Mouse (Mus musculus) midbrain, embryonic 10.5 days (tissue): Measurements from ENCODE around the gene Gnb3. TPM values are rescaled to one million over a fixed set of nuclear protein-coding genes. Genes with fewer than 3 reads are reported as not detected.
A peak's percentile ranks its signal among the peaks of the same experiment; 100 is the strongest.

Experiments
- DNase-seq: peaks from one replicate; pipeline ENCODE4 v3.0.0-alpha.2; 2017; ENCODE audit warnings: low spot score
- H3K27ac ChIP-seq: fragments of 300-500 bp; sonication (generic); replicated peaks from 2 replicates; pipeline ENCODE4 v1.5.1; 2016; ENCODE audit warnings: mild to moderate bottlenecking
- H3K27me3 ChIP-seq: fragments of 300-500 bp; sonication (generic); 2 replicates; pipeline ENCODE4 v1.6.1; 2016; ENCODE audit warnings: low read depth, mild to moderate bottlenecking; ENCODE audit not compliant: poor library complexity, severe bottlenecking
- H3K36me3 ChIP-seq: fragments of 300-500 bp; sonication (generic); 2 replicates; pipeline ENCODE4 v1.6.1; 2016; ENCODE audit warnings: mild to moderate bottlenecking, moderate library complexity
- H3K4me1 ChIP-seq: fragments of 300-500 bp; sonication (generic); 2 replicates; pipeline ENCODE4 v1.6.1; 2016
- H3K4me3 ChIP-seq: fragments of 300-500 bp; sonication (generic); 2 replicates; pipeline ENCODE4 v1.5.1; 2016; ENCODE audit warnings: mild to moderate bottlenecking, moderate library complexity
- H3K9me3 ChIP-seq: fragments of 300-500 bp; sonication (generic); replicated peaks from 2 replicates; pipeline ENCODE4 v1.6.1; 2016; ENCODE audit warnings: mild to moderate bottlenecking
- WGBS: fragments of 180-500 bp; shearing (Covaris S2); methylation state at CpG from one replicate; pipeline ENCODE4 v1.1.7; 2016; 5-methylcytosine and 5-hydroxymethylcytosine counted together
- polyA plus RNA-seq: library from polyadenylated mRNA; unstranded; fragments of >200 nt; fragmentation: Nextera tagmentation; extraction: Ambion mirVana; gene quantifications from 2 replicates; pipeline ENCODE4 v1.2.1, GENCODE M21; 2016

Gene Gnb3
- polyA plus RNA-seq: 0.89 and 3.4 TPM in 2 replicates

DNA sequence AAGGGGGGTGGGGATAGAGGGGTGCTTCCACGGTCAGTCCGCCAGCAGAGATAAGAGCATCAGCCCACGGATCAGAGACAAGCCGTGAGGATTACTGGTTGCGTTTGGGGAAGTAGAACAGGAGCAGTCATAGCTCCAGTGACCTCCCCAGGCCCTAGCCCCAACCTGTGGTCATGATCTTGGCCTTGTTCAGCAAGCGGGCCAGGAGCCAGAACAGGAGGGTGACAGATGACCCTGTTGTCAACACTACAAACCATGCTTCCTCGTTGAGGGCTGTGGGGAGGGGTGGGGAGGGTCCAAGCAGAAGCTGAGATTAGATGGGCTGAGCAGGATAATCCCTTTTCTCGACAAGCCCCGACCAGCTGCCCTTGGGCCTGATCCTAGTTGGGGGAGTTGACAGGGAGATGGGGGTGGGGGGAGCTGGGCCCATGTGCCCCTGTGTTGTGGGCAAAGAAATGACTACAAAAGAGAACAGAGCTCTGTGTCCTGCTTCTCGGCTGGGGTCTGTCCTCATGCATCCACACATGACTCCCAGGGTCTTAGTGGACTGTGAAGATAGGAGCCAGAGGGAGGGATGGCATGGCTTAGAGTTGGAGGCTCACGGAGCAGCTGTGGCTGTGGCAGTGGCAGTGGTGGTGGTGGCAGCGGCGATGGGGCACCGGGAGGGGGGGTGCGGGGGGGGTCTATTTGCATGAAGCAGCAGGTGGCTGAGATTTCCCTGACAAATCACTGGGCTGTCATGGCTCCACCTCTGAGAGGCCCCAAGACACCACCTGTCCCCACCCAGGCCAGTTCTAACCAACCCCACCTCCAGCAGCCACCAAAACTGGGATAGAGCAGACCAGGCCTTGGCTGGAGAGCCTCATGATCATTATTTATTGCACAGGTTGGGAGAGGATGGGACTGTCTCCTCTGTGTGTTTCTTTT is at the start of gene Gnb3:
TSS of gene Gnb3 (minus strand) at position 35 of the 927 bp plus-strand sequence.
- WGBS: 18% methylated on average over 15 of the region's 15 CpGs
- Histone ChIP-seq H3K4me1 (peaks cover 31% of the 10 kb centered on the region), H3K27ac (peak within 1 kb of the TSS; percentile 43)

DNA sequence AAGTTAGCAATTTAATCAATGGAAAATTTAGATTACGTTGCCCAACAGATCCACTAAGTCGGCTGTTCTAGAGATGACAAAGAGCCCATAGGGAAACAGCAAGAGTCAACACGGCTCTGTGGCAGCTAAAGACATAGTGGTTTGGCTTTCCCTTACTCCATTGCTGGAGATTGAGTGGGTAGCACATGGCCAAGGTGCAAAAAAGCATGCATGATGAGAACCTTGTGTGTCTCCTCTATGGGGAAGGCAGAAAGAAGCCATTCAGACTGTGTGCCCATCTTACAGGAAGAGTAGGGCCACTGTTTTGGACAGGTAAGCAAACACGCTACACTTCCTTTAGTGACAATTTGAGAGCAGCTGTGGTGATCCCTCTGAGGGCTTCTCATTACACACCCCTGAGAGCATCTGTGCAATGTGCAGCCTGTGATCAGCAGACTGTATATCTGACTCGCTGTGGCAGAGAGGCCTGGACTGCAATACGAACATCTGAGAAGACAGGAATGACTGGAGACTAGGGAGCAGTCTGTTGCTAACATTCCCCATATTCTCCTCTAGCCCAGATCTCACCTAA is 48.6 kb upstream of the Gnb3 start:
- H3K27me3 ChIP-seq: no peaks in the 10 kb centered on the region
- no peak overlapping the region for H3K4me3 ChIP-seq
- no peak for DNase-seq
- H3K4me1 ChIP-seq: 0 out of 2 replicates have a peak, but pooled peaks cover 4% of the 10 kb centered on the region
- H3K36me3 ChIP-seq: no peaks in the 10 kb centered on the region
- no peak overlapping the region for H3K27ac ChIP-seq
- no peaks in the 10 kb centered on the region for H3K9me3 ChIP-seq
- WGBS: 94% methylated on average over 6 of the region's 6 CpGs

More for the DNA sequence above, at the start of gene Gnb3:
- H3K27me3 ChIP-seq: peaks cover 11% of the 10 kb centered on the region; the same call in 1 of the 2 replicates
- peak within 1 kb of the TSS; percentile 30 for H3K4me3 ChIP-seq
- H3K9me3 ChIP-seq: no peaks in the 10 kb centered on the region
- DNase-seq: peak; percentile 57
- H3K36me3 ChIP-seq: peaks cover 11% of the 10 kb centered on the region

DNA sequence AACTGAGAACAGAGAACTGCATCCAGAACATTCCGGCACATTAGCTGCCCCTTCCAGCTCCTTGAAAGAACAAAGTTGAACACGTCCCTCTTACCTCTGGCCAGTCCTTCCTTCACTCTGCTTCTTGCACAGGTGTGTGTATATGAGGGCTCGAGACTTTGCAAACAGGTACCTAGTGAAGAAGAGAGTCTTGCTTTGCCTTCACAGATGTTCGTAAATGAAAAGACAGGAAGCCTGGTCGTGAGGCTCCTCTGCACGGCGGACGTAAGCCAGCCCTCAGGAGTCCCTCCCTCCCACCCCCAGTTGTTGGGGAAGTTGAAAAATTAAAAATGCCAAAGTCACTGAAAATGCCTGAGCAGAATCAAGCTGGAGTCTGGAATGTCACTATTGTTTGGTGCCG is 47.9 kb upstream of the Gnb3 start, which contains the start of gene Cd4:
TSS of gene Cd4 (minus strand) at position 236 of the 400 bp plus-strand sequence.
- Histone ChIP-seq H3K27ac (no peak within 1 kb of the TSS), H3K27me3 (no peaks in the 10 kb centered on the region), H3K4me3 (no peak within 1 kb of the TSS), H3K36me3 (no peaks in the 10 kb centered on the region), H3K4me1 (0 out of 2 replicates have a peak, but pooled peaks cover 4% of the 10 kb centered on the region), H3K9me3 (no peaks in the 10 kb centered on the region)
- 89% methylated on average over 9 of the region's 9 CpGs for WGBS
- DNase-seq: no peak

DNA sequence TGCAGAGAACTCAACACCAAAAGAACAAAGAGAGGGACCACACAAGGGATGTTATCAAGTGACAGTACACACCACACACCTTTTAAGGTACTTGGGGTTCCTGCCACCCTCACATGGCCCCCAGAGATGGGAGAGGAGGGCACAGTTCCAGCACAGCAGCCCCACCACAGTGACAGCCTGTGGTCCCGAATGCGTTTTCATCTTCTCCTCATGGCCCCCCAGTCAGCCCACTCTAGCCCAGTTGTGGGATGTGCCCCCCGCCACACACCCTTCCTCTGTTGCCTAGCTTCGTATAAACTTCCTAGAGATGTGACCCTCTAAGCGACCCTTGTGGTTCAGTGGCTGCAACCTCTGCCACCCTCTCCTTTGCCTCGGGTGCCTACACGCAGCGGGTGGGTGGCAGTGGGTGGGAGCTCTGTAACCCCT is 45.9 kb upstream of the Gnb3 start:
- Histone ChIP-seq H3K36me3 (no peaks in the 10 kb centered on the region), H3K27ac (no peak overlapping the region), H3K9me3 (no peaks in the 10 kb centered on the region), H3K4me1 (0 out of 2 replicates have a peak, but pooled peaks cover 4% of the 10 kb centered on the region), H3K4me3 (no peak overlapping the region), H3K27me3 (no peaks in the 10 kb centered on the region)
- WGBS: 90% methylated on average over 8 of the region's 8 CpGs
- no peak for DNase-seq

DNA sequence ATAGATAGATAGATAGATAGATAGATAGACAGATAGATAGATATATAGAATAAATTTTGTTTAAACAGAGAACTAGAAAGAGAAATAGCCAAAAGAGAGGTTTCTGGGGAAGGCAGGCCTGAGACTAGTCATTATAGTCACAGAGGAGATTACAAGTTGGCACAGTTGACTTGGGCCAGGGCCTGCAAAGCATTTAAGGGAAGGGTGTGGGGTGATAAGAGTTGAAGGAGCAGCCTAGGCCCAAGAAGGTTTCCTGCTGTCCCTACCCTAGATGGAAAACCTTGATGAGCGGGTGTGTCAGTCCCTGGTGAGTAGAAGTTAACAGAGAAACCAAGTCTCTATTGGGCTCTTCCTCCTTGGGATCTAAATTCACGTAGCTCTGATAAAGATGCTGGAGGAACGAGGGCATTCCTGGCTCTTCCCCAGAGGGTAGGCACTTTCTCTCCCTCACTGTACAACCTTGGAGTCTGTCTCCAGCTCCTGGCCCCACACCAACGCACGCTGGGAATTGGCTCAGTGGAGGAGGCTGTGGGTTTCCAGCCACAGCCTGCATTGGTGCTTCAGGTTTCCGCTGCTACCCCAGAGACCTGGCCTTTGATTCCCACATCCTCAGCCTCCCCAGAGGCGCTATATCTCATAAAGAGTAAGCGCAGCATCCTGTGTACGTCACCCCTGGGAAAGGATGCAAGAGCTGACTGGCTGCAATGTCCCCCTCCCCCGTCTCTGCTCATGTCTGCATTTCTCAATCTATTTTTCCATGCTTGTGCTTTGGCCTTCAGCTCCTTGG is 44.8 kb upstream of the Gnb3 start:
- H3K27me3 ChIP-seq: no peaks in the 10 kb centered on the region
- no peak overlapping the region for H3K4me3 ChIP-seq
- H3K4me1 ChIP-seq: 0 out of 2 replicates have a peak, but pooled peaks cover 4% of the 10 kb centered on the region
- 0 out of 2 replicates have a peak overlapping the region, but pooled peaks have one; percentile 33 for H3K27ac ChIP-seq
- H3K9me3 ChIP-seq: no peaks in the 10 kb centered on the region
- WGBS: 78% methylated on average over 10 of the region's 10 CpGs
- no peaks in the 10 kb centered on the region for H3K36me3 ChIP-seq
- no peak for DNase-seq

DNA sequence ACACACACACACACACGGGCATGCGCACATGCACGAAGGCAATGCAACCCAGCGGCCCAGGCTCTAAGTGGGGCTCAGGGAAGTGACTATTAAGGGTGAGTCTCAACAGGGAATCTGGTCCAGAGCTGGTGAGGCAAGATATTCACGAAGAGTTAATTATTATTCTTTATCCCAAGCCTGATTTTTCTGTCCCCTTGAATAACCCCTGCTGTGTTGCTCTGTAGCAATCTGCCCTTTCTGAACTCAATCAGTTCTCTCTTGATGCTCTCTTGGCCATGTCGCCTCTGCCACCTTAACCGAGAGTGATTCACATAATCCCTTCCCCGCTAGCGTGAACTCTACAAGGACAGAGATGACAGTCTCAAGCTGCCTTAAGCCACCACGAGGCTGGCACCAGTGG is 43.3 kb upstream of the Gnb3 start:
- no peak for DNase-seq
- 0 out of 2 replicates have a peak, but pooled peaks cover 4% of the 10 kb centered on the region for H3K4me1 ChIP-seq
- H3K36me3 ChIP-seq: no peaks in the 10 kb centered on the region
- no peak overlapping the region for H3K4me3 ChIP-seq
- H3K27ac ChIP-seq: no peak overlapping the region
- 76% methylated on average over 10 of the region's 10 CpGs for WGBS
- H3K9me3 ChIP-seq: no peaks in the 10 kb centered on the region
- no peaks in the 10 kb centered on the region for H3K27me3 ChIP-seq

DNA sequence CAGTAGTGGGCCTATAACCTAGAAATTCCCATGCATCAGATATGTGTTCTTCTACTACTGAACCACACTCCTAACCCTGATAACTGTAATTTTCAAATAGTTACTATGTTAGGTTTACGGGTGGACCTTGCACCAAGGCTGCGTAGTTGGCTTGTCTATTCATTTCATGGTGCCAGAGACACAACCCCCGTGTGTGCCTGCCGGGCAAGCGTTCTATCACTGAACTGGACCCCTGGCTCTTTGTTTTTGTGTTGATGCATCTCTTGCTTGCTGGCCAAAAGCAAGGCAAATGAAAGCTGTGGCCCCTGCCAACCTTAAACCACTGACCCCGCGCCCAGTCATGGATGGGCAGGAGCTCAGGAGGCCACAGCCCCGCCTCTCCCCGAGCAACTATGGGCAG is 41.7 kb upstream of the Gnb3 start:
- WGBS: 95% methylated on average over 9 of the region's 9 CpGs
- H3K9me3 ChIP-seq: no peaks in the 10 kb centered on the region
- DNase-seq: no peak
- 0 out of 2 replicates have a peak, but pooled peaks cover 4% of the 10 kb centered on the region for H3K4me1 ChIP-seq
- no peaks in the 10 kb centered on the region for H3K27me3 ChIP-seq
- no peaks in the 10 kb centered on the region for H3K36me3 ChIP-seq
- H3K27ac ChIP-seq: no peak overlapping the region
- H3K4me3 ChIP-seq: no peak overlapping the region

DNA sequence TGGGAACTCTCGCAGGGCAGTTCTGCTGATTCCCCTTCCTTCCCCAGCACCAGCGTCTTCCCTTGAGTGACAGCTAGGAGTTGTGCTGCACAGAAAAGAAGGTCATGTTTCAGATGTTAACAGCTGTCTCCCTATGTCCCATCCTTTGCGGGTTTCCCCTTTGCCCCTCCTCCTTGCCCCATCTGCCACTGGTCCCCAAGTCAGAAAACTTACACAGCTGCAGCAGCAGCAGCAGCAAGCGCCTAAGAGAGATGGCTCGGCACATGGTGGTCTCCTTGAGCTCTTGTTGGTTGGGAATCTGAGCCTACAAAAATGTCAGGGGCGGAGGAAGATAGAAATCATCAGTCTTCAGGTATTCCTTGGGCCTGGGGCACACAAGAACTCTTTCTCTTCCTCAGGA is 39.3 kb upstream of the Gnb3 start:
- DNase-seq: no peak
- WGBS: 65% methylated on average over 6 of the region's 6 CpGs
- H3K36me3 ChIP-seq: no peaks in the 10 kb centered on the region
- no peak overlapping the region for H3K4me3 ChIP-seq
- no peak overlapping the region for H3K27ac ChIP-seq
- H3K4me1 ChIP-seq: no peaks in the 10 kb centered on the region
- H3K27me3 ChIP-seq: no peaks in the 10 kb centered on the region
- H3K9me3 ChIP-seq: no peaks in the 10 kb centered on the region

DNA sequence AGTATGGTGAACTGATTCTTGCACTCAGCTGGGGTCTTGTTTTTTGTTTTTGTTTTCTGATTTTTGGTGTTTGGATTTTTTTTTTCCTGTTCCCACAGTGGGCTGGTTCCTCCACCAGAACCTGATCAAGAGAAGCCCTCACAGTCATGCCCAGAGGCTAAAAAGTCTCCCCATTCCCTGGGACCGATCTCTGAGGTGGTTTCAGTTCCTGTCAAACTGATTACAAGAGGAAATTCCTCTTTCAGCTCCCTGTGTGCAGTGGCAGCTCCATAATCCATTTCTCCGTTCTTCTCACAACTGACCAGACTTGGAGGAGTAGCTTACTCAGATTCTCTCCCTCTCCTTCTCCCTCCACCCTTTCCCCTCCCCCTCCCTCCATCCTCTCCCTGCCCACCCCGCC is 34.3 kb upstream of the Gnb3 start:
- Histone ChIP-seq H3K9me3 (no peaks in the 10 kb centered on the region), H3K27ac (no peak overlapping the region), H3K4me3 (no peak overlapping the region), H3K36me3 (no peaks in the 10 kb centered on the region), H3K4me1 (peaks cover 1% of the 10 kb centered on the region; the same call in 1 of the 2 replicates), H3K27me3 (no peaks in the 10 kb centered on the region)
- DNase-seq: no peak
- WGBS: 48% methylated on average over 3 of the region's 3 CpGs

DNA sequence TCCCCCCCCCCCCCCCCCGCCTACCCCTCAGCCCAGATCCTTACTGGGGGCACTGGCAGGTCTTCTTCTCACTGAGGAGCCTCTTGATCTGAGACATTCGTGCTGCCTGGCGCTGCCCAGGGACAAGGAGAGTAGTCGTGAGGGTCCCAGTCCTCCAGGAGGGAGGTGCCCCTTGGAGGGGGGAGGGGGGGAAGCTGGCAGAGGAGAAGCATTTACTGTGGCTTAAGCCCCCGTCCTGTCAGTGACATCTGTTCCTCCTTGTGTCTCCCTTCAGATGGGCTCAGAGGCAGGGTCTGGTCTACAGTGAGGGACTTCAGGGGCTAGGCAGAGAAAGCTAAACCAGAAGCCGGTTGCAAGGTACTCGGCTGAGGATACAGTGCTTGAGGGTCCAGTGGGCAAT is 26.5 kb upstream of the Gnb3 start:
- WGBS: 59% methylated on average over 6 of the region's 7 CpGs
- H3K27me3 ChIP-seq: peaks cover 51% of the 10 kb centered on the region
- H3K4me1 ChIP-seq: peaks cover 53% of the 10 kb centered on the region
- no peaks in the 10 kb centered on the region for H3K9me3 ChIP-seq
- H3K27ac ChIP-seq: peak overlapping the region; percentile 65
- no peaks in the 10 kb centered on the region for H3K36me3 ChIP-seq
- DNase-seq: no peak
- H3K4me3 ChIP-seq: no peak overlapping the region

DNA sequence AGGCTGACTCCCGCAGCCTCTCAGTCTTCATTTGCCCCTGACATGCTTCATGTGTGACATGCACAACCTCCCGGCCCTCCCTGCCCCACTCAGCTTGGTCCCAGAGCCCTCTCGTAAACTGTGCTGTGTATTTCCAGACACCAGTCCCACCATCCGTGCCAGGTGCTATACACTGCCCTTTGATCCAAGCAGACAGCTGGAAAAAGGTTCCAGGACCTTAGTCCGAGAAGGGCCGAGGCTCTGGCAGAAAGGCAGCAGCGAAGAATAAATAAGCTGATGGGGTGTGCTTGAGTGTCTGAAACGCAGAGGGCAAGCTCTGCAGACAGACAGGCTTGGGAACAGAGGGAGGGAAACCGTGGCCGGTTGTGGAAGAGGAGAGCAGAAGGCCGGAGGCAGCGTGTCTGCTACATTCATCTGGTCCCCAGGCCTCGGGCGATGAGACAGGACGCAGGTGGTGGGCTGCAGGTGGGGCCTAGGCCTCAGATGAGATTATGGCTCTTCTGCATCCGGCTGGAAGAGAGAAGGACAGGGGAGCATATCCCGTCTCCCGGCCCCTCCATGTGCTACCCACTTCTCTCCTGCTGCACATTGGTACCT is 25.8 kb upstream of the Gnb3 start:
- Histone ChIP-seq H3K27me3 (peaks cover 58% of the 10 kb centered on the region), H3K27ac (peak overlapping the region; percentile 65), H3K36me3 (0 out of 2 replicates have a peak, but pooled peaks cover 2% of the 10 kb centered on the region), H3K4me1 (peaks cover 60% of the 10 kb centered on the region), H3K9me3 (no peaks in the 10 kb centered on the region), H3K4me3 (no peak overlapping the region)
- no peak for DNase-seq
- 62% methylated on average over 18 of the region's 18 CpGs for WGBS
